Mouse (Mus musculus) embryonic fibroblast, embryonic 13.5 days (primary cell): ENCODE measurements around the gene Ston2. TPM values are rescaled to one million over a fixed set of nuclear protein-coding genes. Genes with fewer than 3 reads are reported as not detected.

Source experiments
- H3K27ac ChIP-seq: 2 replicates; pipeline ENCODE4 v1.5.1; 2012; ENCODE audit warnings: low read length, control low read depth, inconsistent platforms; ENCODE audit not compliant: insufficient read depth
- H3K4me1 ChIP-seq: 2 replicates; pipeline ENCODE4 v1.6.1; 2011; ENCODE audit warnings: low read length; ENCODE audit not compliant: control insufficient read depth, insufficient read depth
- H3K4me3 ChIP-seq: 2 replicates; pipeline ENCODE4 v1.5.1; 2011; ENCODE audit warnings: mild to moderate bottlenecking, control low read depth, low read length; ENCODE audit not compliant: insufficient read depth
- CTCF ChIP-seq: IDR thresholded peaks from 2 replicates; pipeline ENCODE4 v1.5.1; 2011; ENCODE audit warnings: mild to moderate bottlenecking, control low read depth, low read length, moderate library complexity, borderline replicate concordance; ENCODE audit not compliant: insufficient read depth
- POLR2A ChIP-seq: IDR thresholded peaks from 2 replicates; pipeline ENCODE4 v1.6.1; 2011; ENCODE audit warnings: low read depth, mild to moderate bottlenecking, control low read depth, low read length, moderate library complexity
- polyA plus RNA-seq: library from polyadenylated mRNA; stranded (reverse); fragments of >200 nt; gene quantifications from 2 replicates; pipeline ENCODE4 v1.2.4, GENCODE M21; 2011; ENCODE audit warnings: low read depth; ENCODE audit not compliant: missing spikeins, insufficient read length

The Ston2 gene
- polyA plus RNA-seq, 1 experiment: 1.8 TPM

- no peaks in the 10 kb centered on the region for H3K4me1 ChIP-seq
- H3K4me3 ChIP-seq: no peak overlapping the region
- TF ChIP-seq CTCF (no peak), POLR2A (no peak)
- H3K27ac ChIP-seq: no peak overlapping the region
Observed at GRCm38 (mm10) chr12:91713358-91713757, 74.8 kb downstream of the Ston2 start.

- Histone ChIP-seq H3K4me3 (no peak overlapping the region), H3K4me1 (no peaks in the 10 kb centered on the region), H3K27ac (no peak overlapping the region)
- no peak for TF ChIP-seq POLR2A
- no peak for TF ChIP-seq CTCF
Observed at GRCm38 (mm10) chr12:91711655-91712054, 76.5 kb downstream of the Ston2 start.

GRCm38 (mm10) chr12:91710876-91711275 is 77.3 kb downstream of the Ston2 start:
- TF ChIP-seq POLR2A (no peak), CTCF (no peak)
- Histone ChIP-seq H3K27ac (no peak overlapping the region), H3K4me1 (no peaks in the 10 kb centered on the region), H3K4me3 (no peak overlapping the region)

GRCm38 (mm10) chr12:91709634-91710033 is 78.6 kb downstream of the Ston2 start:
- no peak overlapping the region for H3K4me3 ChIP-seq
- no peak for TF ChIP-seq CTCF
- no peak for TF ChIP-seq POLR2A
- no peaks in the 10 kb centered on the region for H3K4me1 ChIP-seq
- H3K27ac ChIP-seq: no peak overlapping the region

- Histone ChIP-seq H3K4me3 (no peak overlapping the region), H3K4me1 (no peaks in the 10 kb centered on the region), H3K27ac (no peak overlapping the region)
- TF ChIP-seq POLR2A (no peak), CTCF (no peak)
Observed at GRCm38 (mm10) chr12:91709232-91709631, 79.0 kb downstream of the Ston2 start.

GRCm38 (mm10) chr12:91707807-91708206 is 80.4 kb downstream of the Ston2 start:
- no peaks in the 10 kb centered on the region for H3K4me1 ChIP-seq
- H3K4me3 ChIP-seq: no peak overlapping the region
- TF ChIP-seq CTCF (no peak), POLR2A (no peak)
- H3K27ac ChIP-seq: no peak overlapping the region

- no peak for TF ChIP-seq POLR2A
- no peak for TF ChIP-seq CTCF
- H3K4me3 ChIP-seq: no peak overlapping the region
- no peak overlapping the region for H3K27ac ChIP-seq
- H3K4me1 ChIP-seq: no peaks in the 10 kb centered on the region
Observed at GRCm38 (mm10) chr12:91703533-91703932, 84.7 kb downstream of the Ston2 start.

- H3K4me1 ChIP-seq: no peaks in the 10 kb centered on the region
- no peak overlapping the region for H3K27ac ChIP-seq
- H3K4me3 ChIP-seq: no peak overlapping the region
- no peak for TF ChIP-seq CTCF
- no peak for TF ChIP-seq POLR2A
Observed at GRCm38 (mm10) chr12:91702829-91703228, 85.4 kb downstream of the Ston2 start.

- TF ChIP-seq CTCF (no peak), POLR2A (no peak)
- Histone ChIP-seq H3K4me3 (no peak overlapping the region), H3K27ac (no peak overlapping the region)
Observed at GRCm38 (mm10) chr12:91699451-91700141, 88.6 kb downstream of the Ston2 start.

GRCm38 (mm10) chr12:91696231-91696630 is 92.0 kb downstream of the Ston2 start:
- TF ChIP-seq CTCF: no peak
- no peak for TF ChIP-seq POLR2A
- H3K4me1 ChIP-seq: no peaks in the 10 kb centered on the region
- no peak overlapping the region for H3K27ac ChIP-seq
- H3K4me3 ChIP-seq: no peak overlapping the region

More at GRCm38 (mm10) chr12:91699451-91700141, 88.6 kb downstream of the Ston2 start:
- no peaks in the 10 kb centered on the region for H3K4me1 ChIP-seq
